Mouse (Mus musculus) MEL-GATA-1-ER (cell line): ENCODE measurements around the gene Sf3b6.
"Not testable (repeated sequence)": the region's sequence is repeated elsewhere in the genome, so short reads cannot be mapped to it uniquely, and the experiment has no call there.

Experiments used
- DNase-seq: peaks from one replicate; pipeline ENCODE4 v3.0.0-alpha.2; 2012; ENCODE audit warnings: low read depth; ENCODE audit errors: extremely low read depth

Gene Sf3b6

DNA sequence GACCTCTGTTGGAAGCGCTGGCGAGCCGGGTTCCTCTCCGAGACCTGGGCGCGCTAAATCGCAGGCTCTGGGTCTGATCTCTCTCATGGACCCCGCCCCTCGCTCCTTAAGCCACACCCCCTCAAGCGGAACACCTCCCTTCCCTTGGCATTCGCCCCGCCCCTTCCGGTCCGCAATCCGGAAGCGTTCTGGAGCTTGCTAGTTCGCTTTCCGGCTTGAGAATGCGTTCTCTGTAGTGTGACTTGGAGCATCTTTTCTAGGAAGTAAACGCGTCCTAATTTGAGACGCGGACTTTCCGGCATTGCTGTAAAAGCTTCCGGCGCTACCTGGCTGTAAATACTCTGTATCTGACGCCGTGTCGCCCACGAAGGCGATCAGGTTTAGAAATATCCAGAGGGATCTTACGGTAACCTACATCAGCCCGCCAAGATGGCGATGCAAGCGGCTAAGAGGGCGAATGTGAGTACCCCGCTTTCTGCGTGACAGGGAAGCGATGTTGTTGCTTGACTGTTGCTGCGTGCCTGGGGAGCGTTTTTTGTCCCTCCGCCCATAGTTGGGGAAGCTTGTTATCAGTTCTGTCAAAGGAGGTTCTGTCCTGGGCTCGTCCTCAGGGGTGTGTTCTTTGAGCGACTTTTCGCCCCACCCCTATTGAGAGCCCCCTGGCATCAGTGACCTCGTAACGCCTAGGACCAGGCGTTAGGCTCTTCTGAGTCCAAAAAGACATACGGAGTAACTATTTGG is at the start of gene Sf3b6:
TSS of gene Sf3b6 (plus strand) at position 184 of the 741 bp plus-strand sequence.
- peak; percentile 88 for DNase-seq

DNA sequence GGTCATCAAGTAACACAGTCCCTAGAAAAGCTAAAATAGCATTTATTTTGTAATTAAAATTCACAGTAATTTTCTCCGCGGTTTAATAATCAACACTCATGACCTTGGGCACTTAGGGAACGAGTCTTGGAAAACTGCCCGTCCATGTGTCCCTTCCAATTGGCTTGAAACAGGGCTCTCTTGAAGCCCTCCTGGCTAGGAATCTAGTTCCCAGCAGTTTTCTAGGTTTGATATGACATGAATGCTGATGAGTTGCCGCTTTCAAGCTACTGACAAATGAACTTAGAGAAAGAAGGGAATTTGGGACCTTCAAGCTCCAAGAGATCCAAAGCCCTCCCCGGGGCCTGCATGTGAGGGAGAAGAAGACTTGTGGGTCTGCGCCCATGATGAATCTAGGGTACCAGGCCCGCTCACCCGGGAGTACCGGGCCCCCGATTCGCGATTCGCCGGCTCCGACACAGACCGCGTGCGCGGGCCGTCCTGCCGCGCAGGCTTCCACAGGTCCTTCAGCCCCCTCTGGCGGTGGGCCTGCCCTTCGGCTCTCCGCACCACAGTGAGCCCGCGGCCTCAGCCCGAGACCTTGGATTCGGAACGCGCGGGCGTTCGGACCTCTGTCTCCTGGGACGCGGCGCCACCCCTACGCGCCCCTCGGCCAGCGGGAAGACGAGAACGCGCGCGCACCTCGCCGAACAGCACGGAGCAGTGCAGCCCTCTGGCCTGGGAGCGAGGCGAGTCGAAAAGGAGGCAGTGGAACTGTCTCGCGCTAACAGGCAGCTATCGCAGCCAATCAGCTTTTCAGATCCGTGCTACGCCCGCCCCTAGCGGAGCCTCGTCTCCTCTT is 48.6 kb upstream of the Sf3b6 start, which contains the start of the genes Pfn4 and Fam228b:
TSS of gene Pfn4 (plus strand) at position 531 of the 841 bp plus-strand sequence.
TSS of gene Fam228b (minus strand) at position 776 of the 841 bp plus-strand sequence.
- peak; percentile 77 for DNase-seq

DNA sequence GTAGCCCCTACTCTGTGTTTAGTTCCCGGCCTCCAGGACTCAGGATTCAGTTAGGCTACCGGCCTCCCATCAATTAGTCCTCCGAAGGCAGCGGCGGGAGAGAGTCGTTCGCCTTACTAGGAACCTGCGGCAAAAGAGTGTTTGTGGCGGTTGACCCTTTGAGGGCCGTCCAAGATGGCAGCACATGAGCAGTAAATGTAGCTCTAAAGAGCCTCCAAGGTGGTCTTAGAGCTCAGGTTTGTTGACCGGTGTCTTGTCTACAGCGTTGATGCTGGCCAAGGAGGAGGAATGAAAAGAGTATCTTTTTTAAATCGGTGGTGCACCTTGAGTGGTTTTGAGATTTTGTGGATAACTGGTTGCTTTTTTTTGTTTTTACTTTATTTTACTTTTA is 48.0 kb upstream of the Sf3b6 start:
- no peak for DNase-seq

DNA sequence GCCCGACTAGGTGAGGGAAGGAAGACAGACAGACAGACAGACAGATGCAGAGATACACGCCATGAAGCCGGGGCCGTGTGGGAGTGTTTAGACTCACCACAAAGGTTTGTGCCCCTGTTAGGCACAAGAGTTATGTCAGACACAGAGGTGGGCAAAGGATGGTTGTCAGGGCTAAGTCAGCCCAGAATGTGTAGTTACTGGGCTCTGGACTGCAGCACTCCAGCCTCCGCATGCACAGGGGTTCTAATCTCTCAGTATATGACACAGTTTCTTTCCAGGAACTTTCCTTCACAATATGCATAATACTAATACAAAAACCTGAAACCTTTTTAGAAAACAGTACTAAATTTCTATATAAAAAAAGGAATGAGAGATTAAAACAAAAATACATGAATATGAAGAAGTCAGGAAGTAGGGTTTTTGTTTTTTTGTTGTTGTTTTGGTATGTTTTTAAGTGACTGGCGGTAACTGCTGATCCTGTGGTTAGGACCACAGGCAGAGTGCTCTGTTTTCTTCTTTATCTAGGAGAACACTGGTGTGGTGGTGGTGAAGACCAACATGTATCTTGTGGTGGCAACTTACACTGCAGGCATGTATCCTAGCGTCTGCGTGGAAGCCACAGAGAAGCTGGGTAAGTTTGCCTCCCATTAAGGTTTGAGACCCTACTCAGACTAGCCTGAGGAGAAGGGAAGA is 42.3 kb upstream of the Sf3b6 start:
- DNase-seq: peak; percentile 8

DNA sequence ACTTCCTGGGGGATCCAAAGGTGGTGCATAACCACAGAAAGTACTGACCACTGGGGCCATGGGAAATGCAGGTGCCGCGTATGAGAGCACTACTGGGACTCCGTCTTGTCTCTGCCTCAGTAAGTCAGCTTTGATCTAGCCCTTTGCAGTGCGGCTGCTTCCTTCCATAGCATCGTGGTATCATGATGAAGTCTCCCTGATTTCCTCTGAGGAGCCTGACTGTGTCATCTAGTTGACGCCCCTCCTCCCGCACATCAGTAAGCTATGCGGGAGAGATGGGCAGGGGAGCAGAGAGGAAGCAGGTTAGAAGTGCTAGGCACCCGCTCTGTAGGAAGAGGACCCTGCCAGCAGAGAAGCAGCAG is 41.8 kb upstream of the Sf3b6 start:
- DNase-seq: no peak

DNA sequence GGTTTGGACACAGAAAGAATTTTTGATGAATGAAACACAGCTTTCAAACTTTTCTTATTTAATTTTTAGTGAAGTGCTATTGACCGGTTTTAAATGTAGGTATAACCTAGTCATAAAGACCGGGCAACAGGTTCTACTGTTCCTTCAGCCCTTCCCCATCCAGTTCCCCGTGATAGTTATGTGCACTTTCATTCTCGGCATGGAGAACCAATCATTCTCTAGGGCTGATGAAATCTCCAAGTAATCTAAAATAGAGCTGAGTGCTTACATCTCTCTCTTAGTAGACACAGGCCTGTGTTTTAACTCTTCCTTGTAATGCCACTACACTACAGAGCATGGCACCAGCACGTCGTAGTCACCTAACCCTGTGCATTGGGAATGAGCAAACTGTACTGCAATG is 39.6 kb upstream of the Sf3b6 start:
- DNase-seq: no peak

DNA sequence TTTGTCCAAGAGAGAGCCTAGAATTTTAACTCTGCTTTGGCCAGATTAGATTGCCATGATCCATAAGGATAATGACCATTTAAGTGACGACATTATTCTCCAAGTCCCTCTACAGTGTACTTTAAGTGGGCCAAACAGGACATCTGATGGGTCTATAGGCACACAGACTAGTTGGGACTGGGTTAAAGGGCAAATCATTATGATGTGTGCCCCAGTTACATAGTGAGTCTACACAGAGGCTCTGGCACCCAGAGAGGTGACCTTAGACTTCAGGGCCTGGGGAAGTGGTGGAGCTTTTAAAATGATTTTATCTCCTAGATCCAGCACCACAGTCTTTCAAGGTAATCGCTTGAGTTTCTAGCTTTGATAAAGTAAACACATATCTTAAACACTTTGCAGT is 37.1 kb upstream of the Sf3b6 start:
- no peak for DNase-seq

DNA sequence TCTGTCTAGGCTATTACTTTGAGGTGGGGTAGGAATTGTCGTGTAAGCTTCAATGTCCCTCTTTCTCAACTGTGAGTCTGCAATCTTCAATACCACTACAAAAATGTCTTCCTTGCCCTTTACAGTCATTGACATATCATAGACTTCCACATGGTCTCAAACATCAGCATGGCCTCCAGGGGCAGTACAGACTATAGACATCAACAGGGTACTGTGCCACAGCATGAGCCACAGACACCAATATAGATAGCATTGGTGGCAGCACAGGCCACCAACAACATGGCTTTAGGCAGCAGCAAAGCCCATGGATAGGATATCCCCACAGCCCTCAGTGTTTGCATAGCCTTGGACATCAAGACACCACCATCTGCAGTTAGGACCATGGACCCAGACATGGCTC is 36.1 kb upstream of the Sf3b6 start:
- no peak for DNase-seq

DNA sequence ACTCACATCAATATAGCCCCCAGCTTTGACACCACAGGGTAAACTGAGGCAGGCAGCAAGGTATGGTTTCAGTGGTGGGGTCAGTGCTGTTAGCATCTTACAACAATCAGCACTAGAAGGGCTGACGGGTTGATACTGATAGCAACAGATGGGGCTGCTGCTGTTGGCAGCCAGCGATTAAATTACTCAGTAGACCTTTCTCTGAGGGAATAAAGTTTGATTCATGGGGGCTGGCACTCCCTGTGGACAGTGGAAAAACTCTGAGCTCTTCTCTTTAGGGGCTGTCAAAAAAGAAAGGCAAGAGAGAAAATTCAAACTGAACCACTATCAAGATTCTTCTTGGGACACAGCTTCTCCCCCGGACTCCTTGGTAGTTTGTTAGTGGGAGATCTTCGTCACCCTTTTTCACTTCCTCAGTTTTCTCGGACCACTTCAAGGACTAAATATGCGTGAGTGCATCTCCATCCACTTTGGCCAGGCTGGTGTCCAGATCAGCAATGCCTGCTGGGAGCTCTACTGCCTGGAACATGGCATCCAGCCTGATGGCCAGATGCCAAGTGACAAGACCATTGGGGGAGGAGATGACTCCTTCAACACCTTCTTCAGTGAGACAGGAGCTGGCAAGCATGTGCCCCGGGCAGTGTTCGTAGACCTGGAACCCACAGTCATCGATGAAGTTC is 35.5 kb upstream of the Sf3b6 start:
- not testable (repeated sequence) for DNase-seq

DNA sequence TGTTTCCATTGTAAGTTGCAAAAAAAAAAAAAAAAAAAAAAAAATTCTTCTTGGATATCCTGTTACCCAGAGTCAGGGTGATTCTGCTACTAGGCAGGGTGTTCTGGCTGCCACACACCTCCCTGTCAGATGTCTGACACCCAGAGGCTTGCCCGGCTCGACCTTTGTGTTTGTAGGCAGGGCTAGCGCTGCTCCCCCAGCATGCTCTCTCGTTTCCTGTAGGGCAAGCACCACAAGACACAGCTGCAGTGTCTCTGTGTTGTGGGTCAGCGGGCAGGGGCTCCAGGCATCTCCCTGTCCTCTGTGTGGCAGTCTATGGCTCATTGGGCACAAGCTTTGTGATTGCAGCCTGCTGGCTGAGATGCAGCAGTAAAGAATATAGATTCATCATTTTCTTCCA is 33.7 kb upstream of the Sf3b6 start:
- no peak for DNase-seq

DNA sequence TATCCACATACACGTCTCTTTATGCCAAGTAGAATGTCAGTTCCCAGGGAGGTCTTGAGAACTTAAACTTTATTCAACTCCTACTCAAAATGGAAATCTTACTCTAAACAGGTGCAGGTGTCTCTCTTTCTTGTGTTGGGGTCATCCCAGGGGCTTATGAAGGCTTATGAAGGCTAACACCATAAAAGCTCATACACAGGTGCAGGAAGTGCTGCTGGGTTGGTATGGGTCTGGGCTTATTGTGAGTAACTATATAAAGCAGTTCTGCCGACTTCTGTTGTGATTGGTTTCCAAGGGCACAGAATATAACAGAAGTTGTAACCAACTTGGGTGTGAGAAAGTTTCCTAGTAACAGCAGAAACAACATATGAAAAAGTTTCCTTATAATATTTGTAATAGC is 32.9 kb upstream of the Sf3b6 start:
- DNase-seq: no peak

DNA sequence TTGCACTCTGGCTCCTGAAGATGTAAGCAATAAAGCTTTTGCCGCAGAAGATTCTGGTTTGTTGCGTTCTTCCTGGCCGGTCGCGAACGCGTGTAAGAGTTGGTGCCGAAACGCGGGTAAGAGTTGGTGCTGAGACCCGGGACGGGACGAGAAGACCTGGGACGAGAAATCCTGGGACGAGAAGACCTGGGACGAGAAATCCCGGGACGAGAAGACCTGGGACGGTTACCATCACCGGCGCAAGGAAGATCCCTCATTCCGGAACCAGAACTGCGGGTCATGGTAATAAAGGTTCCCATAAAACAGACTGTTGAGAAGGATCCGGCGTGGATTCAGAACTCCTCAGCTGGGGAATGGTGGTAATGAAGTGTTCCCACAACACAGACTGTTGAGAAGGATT is 29.2 kb upstream of the Sf3b6 start:
- not testable (repeated sequence) for DNase-seq

DNA sequence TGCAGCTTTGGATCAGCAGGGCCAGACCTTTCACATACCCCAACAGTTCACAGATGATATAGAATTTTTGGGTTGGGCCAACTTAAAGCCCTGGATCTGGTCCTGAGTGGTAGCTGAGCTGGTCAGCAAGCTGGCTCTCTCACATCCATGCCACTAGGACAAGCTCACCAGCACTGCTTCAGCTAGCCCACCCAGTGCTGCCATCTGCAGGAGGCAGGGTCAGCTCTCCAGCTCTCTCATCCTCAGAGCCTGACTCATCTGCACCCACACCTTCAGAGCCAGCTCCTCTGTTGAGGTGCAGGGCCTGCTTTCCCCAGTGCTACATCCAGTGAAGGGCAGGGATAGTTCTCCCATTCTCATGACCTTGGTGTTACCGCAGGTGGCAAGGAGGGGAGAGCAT is 23.6 kb upstream of the Sf3b6 start:
- no peak for DNase-seq

DNA sequence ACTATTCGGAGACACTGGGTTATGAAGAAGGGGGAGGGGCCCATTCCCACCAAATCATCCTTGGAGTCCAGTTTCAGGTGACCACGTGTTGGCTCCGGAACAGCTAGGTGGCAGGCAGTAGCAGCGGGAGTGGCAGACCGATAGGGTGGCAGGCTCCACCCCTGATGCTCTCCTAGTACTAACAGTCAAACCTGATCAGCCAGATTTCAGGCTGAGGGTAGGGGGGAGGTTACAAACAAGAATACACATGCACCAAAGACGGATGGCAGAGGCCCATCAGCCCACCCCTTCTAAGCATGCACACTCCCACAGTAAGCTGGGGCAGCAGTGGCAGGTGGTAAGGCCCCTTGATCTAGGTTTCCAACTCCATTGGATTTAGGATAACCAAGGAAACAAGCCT is 19.9 kb upstream of the Sf3b6 start:
- not testable (repeated sequence) for DNase-seq

DNA sequence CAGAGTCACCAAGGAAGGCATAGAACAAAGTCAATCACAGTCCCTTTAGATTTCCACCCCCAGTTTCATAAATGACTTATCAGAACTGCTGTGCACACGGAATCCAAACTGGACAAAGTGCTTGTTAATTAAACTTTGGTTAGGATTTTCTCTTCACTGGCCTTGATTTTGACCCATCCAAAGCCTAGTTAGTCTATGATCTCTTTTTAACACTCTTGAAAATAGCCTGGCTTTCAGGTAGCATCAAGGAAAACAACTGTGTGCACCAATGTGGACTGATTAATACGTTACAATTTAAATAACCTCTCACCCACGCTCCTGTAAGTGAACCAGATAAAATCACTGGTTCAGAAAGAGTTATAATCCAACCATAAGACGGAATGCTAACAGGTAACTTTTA is 6.3 kb upstream of the Sf3b6 start:
- no peak for DNase-seq

DNA sequence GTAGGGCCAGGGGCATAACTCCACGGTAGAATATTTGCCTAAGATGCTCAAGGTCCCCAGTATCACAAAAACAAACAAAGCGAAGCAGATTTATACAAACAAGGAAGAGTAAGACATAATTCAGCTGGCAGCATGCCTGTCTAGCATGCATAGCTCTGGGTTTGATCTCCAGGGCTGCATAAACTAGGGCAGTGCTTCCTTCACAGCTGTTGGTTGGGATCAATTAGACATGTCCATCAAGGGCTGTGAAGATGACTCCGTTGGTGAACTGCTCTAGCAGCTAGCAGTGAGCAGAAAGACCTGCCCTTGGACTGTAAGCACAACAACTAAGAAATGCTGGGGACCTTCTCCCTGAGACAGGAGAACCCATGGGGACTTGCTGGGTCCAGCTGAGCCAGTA is 5.6 kb upstream of the Sf3b6 start:
- DNase-seq: no peak

DNA sequence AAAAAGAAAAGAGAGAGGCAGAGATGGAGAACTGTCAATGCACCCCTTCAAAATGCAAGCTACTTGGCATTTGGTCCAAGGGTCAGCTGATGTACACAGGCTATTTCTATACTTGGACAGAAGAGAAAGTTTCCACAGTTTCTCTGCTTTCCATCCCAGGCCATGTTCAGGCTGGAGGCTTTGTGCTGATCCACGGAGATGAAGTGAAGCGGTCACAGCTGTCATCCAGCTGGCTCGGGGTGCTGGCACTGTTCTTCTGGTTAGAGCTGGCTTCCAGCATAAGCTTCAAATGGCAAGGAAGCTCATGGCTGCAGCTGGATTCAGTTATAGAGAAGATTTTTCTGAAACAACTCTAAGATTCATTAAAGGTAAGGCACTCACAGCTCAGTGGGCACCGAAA is 3.7 kb upstream of the Sf3b6 start:
- no peak for DNase-seq

DNA sequence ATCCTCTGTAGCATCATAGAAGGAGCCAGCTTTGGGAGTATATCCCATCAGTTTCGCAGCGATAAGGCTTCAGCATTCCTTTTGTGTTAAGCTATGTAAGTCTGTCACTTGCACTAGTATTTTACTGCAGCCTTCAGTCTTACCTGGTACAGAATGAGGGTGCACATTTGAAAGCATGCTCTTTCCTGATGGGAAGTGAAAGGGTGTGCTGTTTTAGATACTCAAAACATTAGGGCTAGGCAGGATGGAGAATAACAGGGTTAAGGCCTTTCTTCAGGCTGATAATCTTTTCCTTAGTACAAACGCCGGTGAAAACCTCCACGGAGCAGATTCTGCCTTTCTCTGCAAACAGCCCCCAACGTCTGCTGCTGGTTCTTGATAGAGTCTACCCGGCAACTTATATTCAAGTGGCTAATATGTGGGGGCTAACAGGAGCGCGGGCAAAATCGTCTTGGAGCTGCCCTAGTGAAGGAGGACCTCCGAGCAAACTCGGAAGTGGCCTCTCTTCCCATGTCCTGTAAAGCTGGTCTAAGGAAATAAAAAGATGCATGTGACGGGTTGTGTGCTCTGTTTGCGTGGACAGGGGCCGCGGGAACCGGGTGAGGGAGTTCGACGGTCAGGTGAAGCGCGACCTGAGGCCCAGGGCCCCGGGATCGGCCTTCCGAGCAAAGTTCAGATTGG is 524 bp upstream of the Sf3b6 start:
- DNase-seq: peak; percentile 29

DNA sequence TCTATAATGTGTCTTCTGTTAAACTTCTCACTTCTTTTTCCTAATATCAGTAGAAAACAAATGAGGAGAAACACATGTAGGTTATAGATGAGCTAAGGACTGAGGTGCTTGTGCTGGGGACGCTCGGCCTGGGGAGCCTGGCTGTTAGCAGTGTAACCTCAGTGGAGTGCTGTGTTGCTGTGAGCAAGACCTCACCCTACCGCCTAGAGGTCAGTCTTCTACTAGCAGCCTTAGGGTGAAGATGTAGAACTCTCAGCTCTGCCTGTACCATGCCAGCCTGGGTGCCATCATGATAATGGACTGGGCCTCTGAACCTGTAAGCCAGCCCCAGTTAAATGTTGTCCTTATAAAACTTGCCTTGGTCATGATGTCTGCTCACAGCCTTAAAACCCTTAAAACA is 9.9 kb downstream of the Sf3b6 start:
- DNase-seq: no peak

DNA sequence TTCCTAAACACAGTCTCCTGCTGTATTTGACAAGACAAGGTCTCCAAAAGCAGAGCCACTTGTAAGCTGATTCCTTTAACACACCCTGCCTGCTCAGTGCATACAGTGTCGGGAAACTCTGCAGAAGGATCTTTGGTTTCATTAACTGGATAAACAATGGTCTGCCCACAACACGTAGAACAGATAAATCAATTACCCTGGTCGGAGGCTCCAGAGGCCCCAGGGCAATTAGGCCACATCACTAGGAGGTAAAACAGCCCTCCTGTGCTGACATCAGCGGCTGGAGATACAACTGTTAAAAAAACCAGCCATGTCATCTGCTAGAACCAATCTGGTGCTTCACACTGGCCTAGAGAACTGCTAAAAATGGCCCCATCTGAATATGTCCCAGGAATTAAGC is 19.6 kb downstream of the Sf3b6 start:
- DNase-seq: no peak

DNA sequence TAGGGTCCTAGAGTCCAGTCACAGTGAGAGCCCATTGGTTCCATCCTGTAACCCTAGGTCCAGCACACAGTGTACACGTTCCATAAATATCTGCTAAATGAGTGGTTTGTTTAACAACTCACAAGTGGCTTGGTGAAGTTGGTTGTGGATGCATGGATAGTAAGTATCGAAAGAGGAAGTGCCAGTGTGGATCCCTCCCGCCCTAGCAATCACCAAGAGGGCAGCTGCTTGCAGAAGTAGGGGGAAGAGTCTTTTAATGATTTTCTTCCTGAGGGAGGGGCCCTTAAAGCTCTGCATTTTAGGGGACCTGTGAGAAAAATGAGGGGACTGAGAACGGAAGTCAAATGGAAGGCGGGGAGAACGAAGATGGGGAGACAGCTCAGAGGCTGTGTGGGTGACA is 22.7 kb downstream of the Sf3b6 start:
- peak; percentile 78 for DNase-seq
